Mouse (Mus musculus) layer of hippocampus, adult 9-11 months (tissue): Measurements from ENCODE around the gene Plcxd2.

Source experiments
- DNase-seq: peaks from one replicate; pipeline ENCODE4 v3.0.0; 2022

Plcxd2 gene

DNA sequence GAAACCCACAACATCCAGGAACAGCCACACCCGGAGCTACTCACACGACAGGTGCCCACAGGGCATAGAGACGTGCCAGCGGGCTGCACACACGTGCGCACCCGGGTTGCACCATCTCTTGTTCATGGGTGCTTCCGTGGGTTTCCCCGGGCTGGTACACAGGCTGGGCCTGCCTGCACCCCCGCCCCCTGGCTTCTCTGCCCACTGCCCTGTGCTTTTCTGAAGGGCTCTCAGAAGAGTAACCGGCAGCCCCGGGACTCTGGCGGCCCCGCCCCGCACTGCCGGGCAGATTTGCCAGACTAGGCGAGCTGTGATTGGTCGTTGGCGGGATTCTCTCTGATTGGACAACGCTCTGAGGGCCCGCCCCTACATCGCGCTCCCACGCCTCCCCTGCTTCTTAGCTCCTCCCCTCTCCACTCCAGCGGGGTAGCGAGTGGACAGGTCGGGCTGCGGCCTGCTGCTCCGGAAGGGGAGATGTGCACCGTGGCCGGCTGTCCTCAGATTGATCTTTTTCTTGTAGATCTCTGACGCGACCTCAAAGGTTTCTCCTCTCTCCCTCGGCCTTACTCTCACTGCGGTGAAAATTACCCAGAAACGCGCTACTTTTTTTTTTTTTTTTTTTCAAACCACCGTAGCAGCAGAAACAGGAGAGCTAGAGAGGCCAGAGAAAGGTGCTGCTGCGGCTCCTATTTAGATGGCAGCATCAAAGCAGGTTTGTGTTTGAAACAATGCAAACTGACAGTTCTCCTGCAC lies at the start of gene Plcxd2:
Gene Plcxd2, minus strand, starts transcription at position 66 of the 753 bp plus-strand sequence.
- DNase-seq = peak; percentile 95

DNA sequence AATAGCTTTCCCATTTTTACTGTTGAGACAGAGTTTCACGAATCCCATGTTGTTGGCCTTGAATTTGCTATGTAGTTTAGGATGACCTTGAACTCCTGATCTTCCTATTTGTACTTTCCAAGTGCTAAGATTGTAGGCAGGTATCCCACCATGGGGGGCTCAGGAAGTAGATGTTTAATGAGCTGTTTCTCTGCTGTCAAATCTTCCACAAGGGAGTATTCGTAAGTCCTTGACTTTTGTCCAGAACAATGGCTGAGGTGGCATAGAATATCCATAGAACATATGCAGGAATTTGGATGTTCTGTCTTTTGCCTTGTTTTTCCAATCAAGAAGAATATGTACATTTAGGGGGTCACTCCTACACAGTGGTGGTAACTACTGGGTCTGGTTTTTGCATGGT lies 36.9 kb upstream of the Plcxd2 start:
- no peak for DNase-seq

GRCm38 (mm10) chr16:46036261-46036660 lies 26.2 kb upstream of the Plcxd2 start:
- DNase-seq = peak; percentile 1

DNA sequence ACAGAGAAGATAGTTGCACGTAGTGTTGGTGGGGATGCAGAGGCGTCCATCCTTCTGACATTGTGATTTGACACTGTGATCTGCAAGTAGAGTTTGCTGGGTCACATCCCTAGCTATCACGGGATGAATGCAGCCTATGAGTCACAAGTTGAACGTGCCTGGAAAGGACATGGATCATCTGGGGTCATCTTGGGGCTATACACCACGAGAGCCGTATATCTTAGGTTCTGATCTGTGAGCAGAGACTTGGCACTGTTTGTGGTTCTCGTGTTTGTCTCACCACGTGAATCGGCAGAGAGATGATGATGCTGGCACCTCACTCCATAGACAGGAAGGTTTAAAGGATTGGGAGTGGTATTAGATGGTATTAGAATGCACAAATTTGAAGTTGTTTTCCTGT lies 23.9 kb upstream of the Plcxd2 start:
- DNase-seq = no peak

- DNase-seq = no peak
Observed at GRCm38 (mm10) chr16:46022958-46023491, 13.0 kb upstream of the Plcxd2 start.

DNA sequence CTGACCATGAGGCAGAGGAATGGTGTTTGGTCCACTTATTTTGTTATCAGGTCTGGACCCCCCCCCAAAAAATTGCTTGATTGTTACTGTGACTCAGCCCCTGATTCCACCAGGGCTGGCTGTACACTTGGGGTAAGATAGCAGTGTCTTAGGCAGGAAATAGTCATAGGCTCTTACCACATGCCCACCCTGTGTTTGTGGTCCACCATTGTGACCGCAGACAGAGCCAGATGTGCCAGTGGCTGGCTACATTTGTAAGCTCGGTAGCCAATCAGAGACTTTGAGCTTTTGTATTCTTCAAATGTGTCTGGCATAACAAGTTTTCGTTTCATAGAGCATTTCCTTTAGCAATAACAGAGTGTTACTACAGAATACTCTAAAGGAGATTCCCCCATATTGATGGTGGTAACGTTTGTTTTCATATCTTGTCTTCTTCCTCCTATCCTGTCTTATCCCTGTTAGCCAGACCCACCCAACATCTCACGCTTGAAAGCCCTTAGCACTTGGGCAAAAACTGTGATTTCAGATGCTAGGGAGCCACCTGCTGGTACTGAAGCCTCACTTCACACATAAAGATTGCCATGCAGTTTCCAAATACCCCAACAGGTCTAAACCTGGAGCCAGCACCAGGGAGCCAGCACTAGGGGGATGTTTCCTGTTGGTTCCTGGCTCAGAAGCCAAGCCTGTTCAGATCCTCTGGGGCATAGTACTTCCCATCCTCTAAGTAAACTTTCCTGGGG lies 12.3 kb upstream of the Plcxd2 start:
- DNase-seq = peak; percentile 36

GRCm38 (mm10) chr16:46021302-46021701 lies 11.3 kb upstream of the Plcxd2 start:
- no peak for DNase-seq

DNA sequence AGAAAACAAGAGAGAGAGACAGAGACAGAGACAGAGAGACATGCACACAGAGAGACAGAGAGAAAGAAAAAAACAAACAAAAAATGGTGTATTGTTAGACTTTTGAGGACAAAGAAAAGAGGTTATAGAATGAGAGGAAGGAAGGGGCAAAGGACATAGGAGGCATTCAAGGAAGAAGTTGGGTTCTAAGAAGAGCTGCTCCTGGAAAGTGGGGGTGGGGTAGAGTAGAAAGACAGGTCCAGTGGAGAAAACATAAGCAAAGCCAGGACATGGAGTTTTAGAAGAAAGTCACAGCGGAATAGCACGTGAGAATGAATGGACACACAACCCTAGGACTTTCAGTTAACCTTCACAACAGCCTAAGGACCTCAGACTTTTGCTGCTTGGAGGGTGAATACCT lies 10.4 kb upstream of the Plcxd2 start:
- DNase-seq = no peak

GRCm38 (mm10) chr16:46019799-46020198 lies 9.8 kb upstream of the Plcxd2 start:
- DNase-seq = no peak

DNA sequence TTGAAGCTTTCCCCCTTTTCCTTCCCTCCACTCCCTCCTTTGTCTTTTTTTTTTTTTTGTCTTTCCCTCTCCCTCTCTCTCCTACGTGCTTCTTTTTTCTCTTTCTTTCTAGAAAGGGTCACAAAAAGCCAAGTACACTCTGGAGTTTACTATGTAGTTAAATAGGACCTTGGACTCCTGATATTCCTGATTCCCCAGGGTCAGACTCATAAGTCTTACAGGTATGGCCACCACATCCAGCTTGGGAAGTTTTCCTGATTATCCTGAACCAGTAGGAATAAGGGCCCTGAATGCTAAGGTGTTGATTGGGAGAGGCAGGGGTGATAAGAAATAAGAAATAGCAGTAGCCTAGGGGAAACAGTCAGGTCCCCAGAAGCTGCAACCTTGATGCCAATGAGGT lies 9.3 kb upstream of the Plcxd2 start:
- DNase-seq = no peak

DNA sequence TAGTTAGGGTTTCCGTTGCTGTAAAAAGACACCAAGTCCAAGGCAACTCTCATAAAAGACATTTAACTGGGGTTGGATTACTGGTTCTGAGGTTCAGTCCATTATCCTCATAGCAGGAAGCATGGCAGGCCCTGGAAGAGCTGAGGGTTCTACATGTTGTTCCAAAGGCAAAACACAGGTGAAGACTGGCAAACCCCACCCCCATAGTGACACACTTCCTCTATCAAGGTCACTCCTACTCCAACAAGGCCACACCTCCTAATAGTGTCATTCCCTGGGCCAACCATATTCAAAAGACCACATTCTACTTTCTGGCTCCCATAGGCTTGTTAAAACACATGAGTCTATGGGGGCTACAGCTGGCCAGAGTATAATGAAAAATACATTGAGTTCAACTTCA lies 1.7 kb upstream of the Plcxd2 start:
- DNase-seq = no peak

GRCm38 (mm10) chr16:46010906-46011220 lies 845 bp upstream of the Plcxd2 start:
- DNase-seq = no peak

- DNase-seq = no peak
Observed at GRCm38 (mm10) chr16:46009717-46010116, 301 bp downstream of the Plcxd2 start.

DNA sequence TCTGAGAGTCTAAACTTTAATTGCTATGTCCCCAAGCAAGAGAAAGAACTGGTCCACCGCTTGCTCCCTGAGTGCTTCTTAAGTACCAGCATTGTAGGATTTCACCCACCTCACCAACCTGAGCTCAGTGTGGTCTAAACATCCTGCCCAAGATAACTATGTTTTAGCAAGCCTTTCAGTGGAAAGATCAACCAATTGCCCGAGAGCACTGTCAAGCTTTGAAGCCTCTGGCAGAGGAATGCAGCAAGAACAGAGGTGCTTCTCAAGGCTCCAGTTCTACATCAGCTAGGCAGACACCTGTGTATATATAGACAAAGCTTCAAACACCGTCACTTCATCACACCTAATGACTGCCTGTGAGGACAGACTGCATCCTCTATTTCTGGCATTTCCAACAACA lies 1.3 kb downstream of the Plcxd2 start:
- no peak for DNase-seq

GRCm38 (mm10) chr16:46008036-46008605 lies 1.9 kb downstream of the Plcxd2 start:
- no peak for DNase-seq

GRCm38 (mm10) chr16:46006261-46006660 lies 3.8 kb downstream of the Plcxd2 start:
- no peak for DNase-seq

DNA sequence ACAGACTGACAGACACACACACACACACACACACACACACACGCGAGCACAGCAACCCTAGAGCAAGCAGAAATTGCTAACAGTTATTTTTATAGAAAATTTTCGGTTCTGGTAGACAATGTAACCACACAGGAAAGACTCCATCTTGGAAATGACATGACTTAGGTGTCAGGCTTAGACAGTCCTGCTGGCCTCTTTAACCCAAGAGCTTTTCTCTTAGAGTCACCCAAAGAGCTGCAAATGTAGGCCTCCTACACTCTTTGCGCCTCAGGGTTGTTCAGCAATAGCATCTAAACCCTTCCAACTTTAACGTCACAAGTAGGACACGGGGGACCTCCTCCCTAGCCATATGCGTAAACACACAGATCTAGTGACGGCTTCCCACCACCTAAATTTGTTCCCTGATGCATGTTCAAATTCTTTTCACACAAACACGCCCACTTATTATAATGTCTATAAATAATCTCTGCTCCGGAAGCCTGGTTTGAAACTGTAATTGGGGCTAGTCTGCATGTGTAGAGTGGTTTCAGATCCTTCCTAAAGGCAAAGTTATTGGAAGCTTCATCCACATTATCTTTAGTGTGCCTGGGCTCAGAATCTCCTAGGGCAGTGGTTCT lies 8.4 kb downstream of the Plcxd2 start:
- DNase-seq = no peak

DNA sequence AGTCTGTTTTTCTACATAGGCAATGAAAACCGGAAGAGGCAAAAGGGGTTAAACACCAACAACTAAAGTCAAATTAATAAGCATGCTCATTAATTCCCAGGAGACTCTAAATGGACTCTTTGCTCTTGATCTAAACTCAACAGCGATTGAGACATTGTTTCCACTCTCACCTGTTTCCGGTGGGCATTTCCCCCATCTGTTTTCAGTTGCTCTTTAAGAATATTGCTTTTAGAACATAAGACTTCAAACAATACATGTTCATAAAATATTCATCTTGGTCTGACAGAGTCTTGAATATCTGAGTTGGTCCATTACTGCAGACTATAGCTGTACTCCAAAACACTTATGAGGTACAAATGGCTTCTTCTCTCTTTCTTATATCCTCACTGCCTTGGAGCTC lies 9.0 kb downstream of the Plcxd2 start:
- no peak for DNase-seq

GRCm38 (mm10) chr16:45999374-46000191 lies 10.4 kb downstream of the Plcxd2 start:
- no peak for DNase-seq

- DNase-seq = no peak
Observed at GRCm38 (mm10) chr16:45998231-45998630, 11.8 kb downstream of the Plcxd2 start.

DNA sequence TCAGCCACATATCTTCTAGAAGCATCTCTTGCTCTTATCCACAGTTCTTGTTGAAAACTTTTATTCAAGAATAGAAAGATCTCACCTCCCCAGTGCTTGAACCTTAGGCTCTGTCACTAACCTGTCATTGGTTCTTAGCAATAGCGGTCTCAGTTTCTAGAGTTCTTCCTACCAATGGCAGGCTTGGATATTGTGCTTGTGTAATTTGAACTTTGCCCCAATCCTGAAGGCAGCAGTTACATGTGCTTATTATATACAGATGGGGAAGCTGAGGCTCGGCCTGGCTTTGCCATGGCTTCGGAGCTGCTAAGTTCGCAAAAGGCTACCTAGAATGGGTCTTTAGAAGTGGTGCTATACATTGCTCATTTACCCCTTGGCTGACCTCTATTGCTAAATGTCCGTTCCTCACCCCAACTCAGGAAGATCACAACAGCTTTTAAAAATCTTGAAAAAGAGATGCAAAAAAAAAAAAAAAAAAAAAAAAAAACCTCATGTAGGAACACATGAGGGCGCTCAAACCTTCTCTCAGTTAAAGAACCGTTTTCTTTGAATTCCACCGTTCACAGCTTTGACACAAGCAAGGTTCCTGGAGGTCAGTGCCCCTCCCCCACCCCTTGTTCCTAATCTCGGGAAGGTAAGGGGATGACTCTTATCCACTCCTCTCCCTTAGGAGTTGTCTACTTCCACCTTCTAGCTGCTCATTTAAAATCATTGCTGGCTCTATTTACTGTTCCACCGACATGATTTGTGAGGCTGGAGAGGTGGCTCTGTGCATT lies 18.9 kb downstream of the Plcxd2 start:
- no peak for DNase-seq

- no peak for DNase-seq
Observed at GRCm38 (mm10) chr16:45986236-45986635, 23.8 kb downstream of the Plcxd2 start.
